Mouse (Mus musculus): ENCODE measurements around the gene Pcyt1b. TPM values are rescaled to one million over a fixed set of nuclear protein-coding genes. Genes with fewer than 3 reads are reported as not detected.

The Pcyt1b gene
- not detected for polyA plus RNA-seq (2014; fragmentation: Illumina TruSeq; extraction: RNeasy Lipid Tissue Mini Kit (QIAGEN cat#74804); ENCODE audit: low read depth, low replicate concordance)

GRCm38 (mm10) chrX:93654218-93655002 is at the start of gene Pcyt1b:
Gene Pcyt1b, plus strand, starts transcription at chrX:93654863.

DNA sequence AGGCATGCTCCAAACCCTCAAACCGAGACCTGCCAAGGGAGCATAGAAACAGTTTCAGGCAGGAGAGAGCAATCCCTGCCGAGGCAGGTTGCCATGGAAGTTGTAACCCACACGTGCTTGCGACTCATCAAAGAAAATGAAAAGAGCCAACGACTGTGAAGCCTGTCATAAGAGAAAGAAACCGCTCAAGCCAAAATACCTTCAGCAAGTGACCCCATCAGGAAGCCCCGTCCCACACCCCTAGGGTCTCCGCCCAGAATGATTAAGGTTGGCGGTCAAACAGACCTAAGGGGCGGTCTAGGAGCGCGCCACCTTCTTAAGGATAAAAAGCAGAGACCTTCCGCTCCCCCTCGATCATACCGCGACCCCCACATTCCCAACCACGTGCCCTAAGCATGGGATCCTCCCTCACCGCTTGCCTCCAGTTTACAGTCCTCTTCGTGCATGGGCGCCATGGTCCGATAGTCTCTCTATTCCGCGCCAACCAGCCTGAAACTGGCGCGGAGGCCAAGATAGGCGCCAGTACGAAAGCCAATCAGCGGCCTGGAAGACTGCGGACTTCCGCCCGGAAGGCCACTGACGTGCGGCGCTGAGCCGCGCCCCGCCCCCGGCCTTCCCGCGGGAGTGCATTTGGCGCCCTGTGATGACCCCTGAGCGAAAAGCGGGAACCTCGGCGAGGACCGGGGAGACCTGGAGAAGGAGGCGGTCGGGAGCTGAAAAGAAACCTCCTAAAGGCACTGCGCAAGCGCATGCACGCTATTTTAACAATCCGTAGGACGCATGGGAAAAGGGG is 22.8 kb upstream of the Pcyt1b start, which contains the start of gene Pola1:
Pola1 (minus strand) TSS at position 499 of the 793 bp plus-strand sequence.

Other genes starting within 250 kb of the Pcyt1b start
- gene Pola1, start 22.7 kb upstream of the Pcyt1b start, polyA plus RNA-seq (2014; fragmentation: Illumina TruSeq; extraction: RNeasy Lipid Tissue Mini Kit (QIAGEN cat#74804); ENCODE audit: low read depth, low replicate concordance), result 2.6 TPM
- gene Pdk3, start 177.3 kb downstream of the Pcyt1b start, polyA plus RNA-seq (2014; fragmentation: Illumina TruSeq; extraction: RNeasy Lipid Tissue Mini Kit (QIAGEN cat#74804); ENCODE audit: low read depth, low replicate concordance), result 4.3 TPM

All from heart, adult 10 weeks (tissue).